Mouse (Mus musculus) myocyte (in vitro differentiated cells): ENCODE measurements around the gene Cul5. TPM values are rescaled to one million over a fixed set of nuclear protein-coding genes. Genes with fewer than 3 reads are reported as not detected.

Experiments
- H3K27me3 ChIP-seq: one replicate; pipeline ENCODE4 v1.6.1; 2011; ENCODE audit not compliant: control insufficient read depth, insufficient read depth, insufficient read length
- H3K36me3 ChIP-seq: one replicate; pipeline ENCODE4 v1.6.1; 2011; ENCODE audit not compliant: control insufficient read depth, insufficient read depth
- H3K4me2 ChIP-seq: one replicate; pipeline ENCODE4 v1.6.1; 2011; ENCODE audit warnings: low read depth, control low read depth
- H3K4me3 ChIP-seq: one replicate; pipeline ENCODE4 v1.5.1; 2011; ENCODE audit warnings: mild to moderate bottlenecking, control low read depth, moderate library complexity
- H3K79me2 ChIP-seq: one replicate; pipeline ENCODE4 v1.6.1; 2011; ENCODE audit not compliant: control insufficient read depth, insufficient read depth
- H3ac ChIP-seq: one replicate; pipeline ENCODE4 v1.6.1; 2011; ENCODE audit not compliant: control insufficient read depth, insufficient read length
- CEBPB ChIP-seq: IDR thresholded peaks from 2 replicates; pipeline ENCODE4 v1.6.1; 2011; ENCODE audit warnings: mild to moderate bottlenecking, moderate library complexity; ENCODE audit not compliant: poor library complexity, insufficient read depth, severe bottlenecking
- E2F4 ChIP-seq: IDR thresholded peaks from one replicate; pipeline ENCODE4 v1.6.1; 2011; ENCODE audit warnings: mild to moderate bottlenecking, control low read depth, moderate library complexity; ENCODE audit not compliant: insufficient read depth
- MAX ChIP-seq: IDR thresholded peaks from one replicate; pipeline ENCODE4 v1.6.1; 2011; ENCODE audit warnings: low read depth, mild to moderate bottlenecking, control low read depth
- MYOD1 ChIP-seq, 3 experiments: IDR thresholded peaks; one replicate each; pipeline ENCODE4 v1.6.1; 2011; ENCODE audit warnings: control low read depth in 2 of 3, low read depth in 2 of 3, mild to moderate bottlenecking in 2 of 3, moderate library complexity in 1 of 3; ENCODE audit not compliant: insufficient read length in 2 of 3, control insufficient read depth in 1 of 3
- MYOG ChIP-seq, 3 experiments: IDR thresholded peaks; one replicate each; pipeline ENCODE4 v1.6.1; 2011; ENCODE audit warnings: control low read depth in 2 of 3, low read depth in 2 of 3, mild to moderate bottlenecking in 2 of 3; ENCODE audit not compliant: insufficient read length in 2 of 3, control insufficient read depth in 1 of 3, insufficient read depth in 1 of 3
- POLR2A ChIP-seq: IDR thresholded peaks from one replicate; pipeline ENCODE4 v1.6.1; 2011; ENCODE audit warnings: low read depth, mild to moderate bottlenecking, control low read depth, moderate library complexity; ENCODE audit not compliant: insufficient read length
- POLR2AphosphoS2 ChIP-seq: IDR thresholded peaks from one replicate; pipeline ENCODE4 v1.6.1; 2011; ENCODE audit warnings: low read depth, control low read depth; ENCODE audit not compliant: insufficient read length
- REST ChIP-seq: IDR thresholded peaks from one replicate; pipeline ENCODE4 v1.6.1; 2011; ENCODE audit warnings: mild to moderate bottlenecking, control low read depth, moderate library complexity; ENCODE audit not compliant: insufficient read depth, insufficient read length
- SRF ChIP-seq: IDR thresholded peaks from one replicate; pipeline ENCODE4 v1.6.1; 2011; ENCODE audit warnings: low read depth; ENCODE audit not compliant: control insufficient read depth, insufficient read length
- TCF12 ChIP-seq: IDR thresholded peaks from one replicate; pipeline ENCODE4 v1.6.1; 2011; ENCODE audit warnings: mild to moderate bottlenecking, control low read depth; ENCODE audit not compliant: poor library complexity, insufficient read depth, severe bottlenecking
- TCF3 ChIP-seq: IDR thresholded peaks from one replicate; pipeline ENCODE4 v1.6.1; 2011; ENCODE audit warnings: low read depth, control low read depth; ENCODE audit not compliant: insufficient read length
- USF1 ChIP-seq: IDR thresholded peaks from one replicate; pipeline ENCODE4 v1.6.1; 2011; ENCODE audit warnings: low read depth, mild to moderate bottlenecking, control low read depth, moderate library complexity
- polyA plus RNA-seq: library from polyadenylated mRNA; unstranded; fragments of >200 nt; fragmentation: generic; extraction: Trizol; gene quantifications from one replicate; pipeline ENCODE4 v1.2.1, GENCODE M21; 2012; ENCODE audit warnings: missing spikeins

The Cul5 gene
- polyA plus RNA-seq, 1 experiment, result 10.2 TPM

GRCm38 (mm10) chr9:53695846-53696245 lies 26.0 kb upstream of the Cul5 start:
- TF ChIP-seq USF1 (no peak), SRF (no peak), POLR2AphosphoS2 (no peak), TCF12 (no peak), TCF3 (no peak), MAX (no peak), POLR2A (no peak), CEBPB (no peak), E2F4 (no peak), MYOD1 (IDR thresholded peaks at IDR 0.05; ENCODE audit: control insufficient read depth in 1 of 3, insufficient read length in 2 of 3, low read depth in 2 of 3) (no peak), MYOG (IDR thresholded peaks at IDR 0.05; ENCODE audit: control insufficient read depth in 1 of 3, insufficient read depth in 1 of 3, insufficient read length in 2 of 3, low read depth in 2 of 3) (no peak), REST (no peak)
- H3K4me2 ChIP-seq, result no peak overlapping the region
- H3K36me3 ChIP-seq, result no peaks in the 10 kb centered on the region
- H3K27me3 ChIP-seq, result no peaks in the 10 kb centered on the region
- no peak overlapping the region for H3ac ChIP-seq
- H3K79me2 ChIP-seq, result no peaks in the 10 kb centered on the region
- H3K4me3 ChIP-seq, result no peak overlapping the region

GRCm38 (mm10) chr9:53693718-53694117 lies 23.9 kb upstream of the Cul5 start:
- TF ChIP-seq POLR2AphosphoS2 (no peak), CEBPB (no peak), POLR2A (no peak), MYOG (IDR thresholded peaks at IDR 0.05; ENCODE audit: control insufficient read depth in 1 of 3, insufficient read depth in 1 of 3, insufficient read length in 2 of 3, low read depth in 2 of 3) (no peak), MYOD1 (IDR thresholded peaks at IDR 0.05; ENCODE audit: control insufficient read depth in 1 of 3, insufficient read length in 2 of 3, low read depth in 2 of 3) (no peak), MAX (no peak), TCF12 (no peak), SRF (no peak), USF1 (no peak), E2F4 (no peak), TCF3 (no peak), REST (no peak)
- no peak overlapping the region for H3ac ChIP-seq

GRCm38 (mm10) chr9:53691745-53692670 lies 22.2 kb upstream of the Cul5 start:
- TF ChIP-seq MYOG (IDR thresholded peaks at IDR 0.05; ENCODE audit: control insufficient read depth in 1 of 3, insufficient read depth in 1 of 3, insufficient read length in 2 of 3, low read depth in 2 of 3), result no peak
- TF ChIP-seq E2F4, result no peak
- no peak for TF ChIP-seq USF1
- TF ChIP-seq SRF, result no peak
- no peak for TF ChIP-seq TCF12
- TF ChIP-seq CEBPB, result no peak
- no peak for TF ChIP-seq REST
- TF ChIP-seq TCF3, result no peak
- TF ChIP-seq MYOD1 (IDR thresholded peaks at IDR 0.05; ENCODE audit: control insufficient read depth in 1 of 3, insufficient read length in 2 of 3, low read depth in 2 of 3), result no peak
- no peak for TF ChIP-seq POLR2A
- TF ChIP-seq MAX, result no peak
- no peak for TF ChIP-seq POLR2AphosphoS2
- no peaks in the 10 kb centered on the region for H3K36me3 ChIP-seq
- H3K4me3 ChIP-seq, result no peak overlapping the region
- H3K27me3 ChIP-seq, result peaks cover 10% of the 10 kb centered on the region
- H3K79me2 ChIP-seq, result no peaks in the 10 kb centered on the region
- no peak overlapping the region for H3K4me2 ChIP-seq
- no peak overlapping the region for H3ac ChIP-seq

More at GRCm38 (mm10) chr9:53693718-53694117, 23.9 kb upstream of the Cul5 start:
- no peaks in the 10 kb centered on the region for H3K36me3 ChIP-seq
- H3K4me2 ChIP-seq, result no peak overlapping the region
- H3K79me2 ChIP-seq, result no peaks in the 10 kb centered on the region
- peaks cover 1% of the 10 kb centered on the region for H3K27me3 ChIP-seq
- no peak overlapping the region for H3K4me3 ChIP-seq

- TF ChIP-seq E2F4, result no peak
- no peak for TF ChIP-seq REST
- TF ChIP-seq POLR2A, result no peak
- no peak for TF ChIP-seq MAX
- no peak for TF ChIP-seq SRF
- no peak for TF ChIP-seq MYOG (IDR thresholded peaks at IDR 0.05; ENCODE audit: control insufficient read depth in 1 of 3, insufficient read depth in 1 of 3, insufficient read length in 2 of 3, low read depth in 2 of 3)
- no peak for TF ChIP-seq CEBPB
- TF ChIP-seq USF1, result no peak
- TF ChIP-seq POLR2AphosphoS2, result no peak
- TF ChIP-seq TCF3, result no peak
- TF ChIP-seq TCF12, result no peak
- TF ChIP-seq MYOD1 (IDR thresholded peaks at IDR 0.05; ENCODE audit: control insufficient read depth in 1 of 3, insufficient read length in 2 of 3, low read depth in 2 of 3), result no peak
- no peak overlapping the region for H3K4me3 ChIP-seq
- no peak overlapping the region for H3ac ChIP-seq
- no peaks in the 10 kb centered on the region for H3K36me3 ChIP-seq
- no peaks in the 10 kb centered on the region for H3K79me2 ChIP-seq
- no peak overlapping the region for H3K4me2 ChIP-seq
- H3K27me3 ChIP-seq, result no peaks in the 10 kb centered on the region
These were observed 11.0 kb upstream of the Cul5 start for GRCm38 (mm10) chr9:53680851-53681250.
